Mouse (Mus musculus) spleen, adult 2 months (tissue): ENCODE results near the gene Tuba1c. TPM values are rescaled to one million over a fixed set of nuclear protein-coding genes. Genes with fewer than 3 reads are reported as not detected.

Experiments used
- DNase-seq, 2 experiments: peaks; one replicate each; pipeline versions ENCODE4 v3.0.0 to v3.0.0-alpha.2; 2012 to 2021; ENCODE audit warnings: low spot score in 2 of 2, low read depth in 1 of 2
- H3K27ac ChIP-seq: fragments of 200-500 bp; 2 replicates; pipeline ENCODE4 v1.5.1; 2012; ENCODE audit warnings: low read length, inconsistent platforms; ENCODE audit not compliant: insufficient read depth
- H3K27me3 ChIP-seq: fragments of 200-500 bp; 2 replicates; pipeline ENCODE4 v1.6.1; 2012; ENCODE audit warnings: mild to moderate bottlenecking, moderate library complexity, low read length, inconsistent platforms; ENCODE audit not compliant: control insufficient read depth, insufficient read depth
- H3K36me3 ChIP-seq: fragments of 200-500 bp; 2 replicates; pipeline ENCODE4 v1.6.1; 2012; ENCODE audit warnings: mild to moderate bottlenecking, low read length, inconsistent platforms; ENCODE audit not compliant: control insufficient read depth, insufficient read depth
- H3K4me1 ChIP-seq: fragments of 200-500 bp; 2 replicates; pipeline ENCODE4 v1.6.1; 2011; ENCODE audit warnings: inconsistent platforms; ENCODE audit not compliant: control insufficient read depth, insufficient read depth, insufficient read length
- H3K4me3 ChIP-seq: fragments of 200-500 bp; 2 replicates; pipeline ENCODE4 v1.5.1; 2011; ENCODE audit warnings: mild to moderate bottlenecking, inconsistent platforms; ENCODE audit not compliant: insufficient read depth, insufficient read length; ENCODE audit errors: extremely low read depth
- CTCF ChIP-seq: fragments of 200-500 bp; IDR thresholded peaks from 2 replicates; pipeline ENCODE4 v1.5.1; 2011; ENCODE audit warnings: mild to moderate bottlenecking, inconsistent platforms; ENCODE audit not compliant: insufficient read depth, insufficient read length, insufficient replicate concordance; ENCODE audit errors: extremely low read depth
- POLR2A ChIP-seq: fragments of 200-500 bp; IDR thresholded peaks from 2 replicates; pipeline ENCODE4 v1.6.1; 2011; ENCODE audit warnings: low read depth, low read length, inconsistent platforms
- WGBS: fragments of 180-500 bp; shearing (Covaris S2); methylation state at CpG from one replicate; pipeline ENCODE4 v1.1.7; 2018; 5-methylcytosine and 5-hydroxymethylcytosine counted together
- polyA plus RNA-seq: library from polyadenylated mRNA; depleted of rRNA; stranded (reverse); fragments of >200 nt; gene quantifications from 2 replicates; pipeline ENCODE4 v1.2.3, GENCODE M21; 2012

The Tuba1c gene
- polyA plus RNA-seq, 1 experiment: 119 TPM

- 72% methylated on average over 3 of the region's 3 CpGs for WGBS
- TF ChIP-seq CTCF: no peak
- no peak for TF ChIP-seq POLR2A
- Histone ChIP-seq H3K4me1 (peaks cover 4% of the 10 kb centered on the region; the same call in 1 of the 2 replicates), H3K4me3 (no peak overlapping the region), H3K27ac (no peak overlapping the region), H3K27me3 (no peaks in the 10 kb centered on the region), H3K36me3 (no peaks in the 10 kb centered on the region)
- no peak for DNase-seq
Observed at GRCm38 (mm10) chr15:99011946-99012345, 17.7 kb upstream of the Tuba1c start.

DNA sequence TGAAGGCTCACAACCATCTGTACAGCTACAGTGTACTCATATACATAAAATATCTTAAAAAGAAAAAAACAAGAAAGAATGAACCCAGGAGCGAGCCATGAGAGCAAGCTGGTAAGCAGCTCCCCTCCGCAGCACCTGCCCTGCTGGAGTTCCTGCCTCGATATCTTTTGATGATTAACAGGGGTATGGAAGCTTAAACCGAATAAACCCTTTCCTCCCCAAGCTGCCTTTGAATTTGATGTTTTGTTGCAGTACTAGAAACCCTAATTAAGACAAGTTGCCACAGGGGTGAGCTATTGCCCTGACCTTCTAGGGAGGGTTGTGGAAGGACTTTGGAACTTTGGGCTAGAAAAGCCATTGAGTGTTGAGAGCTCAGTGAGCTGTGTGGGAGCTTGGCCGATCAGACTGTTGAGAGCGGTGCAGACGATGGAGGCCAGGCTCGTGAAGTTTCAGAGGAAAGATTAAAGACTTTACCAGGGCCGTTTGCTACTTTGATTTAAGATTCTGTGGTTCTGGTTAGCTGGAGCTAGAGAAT, 15.1 kb upstream of the Tuba1c start:
- Histone ChIP-seq H3K36me3 (no peaks in the 10 kb centered on the region), H3K27me3 (no peaks in the 10 kb centered on the region), H3K27ac (no peak overlapping the region), H3K4me3 (no peak overlapping the region), H3K4me1 (no peaks in the 10 kb centered on the region)
- DNase-seq: no peak
- TF ChIP-seq POLR2A: no peak
- no peak for TF ChIP-seq CTCF
- whole genome bisulfite sequencing: 78% methylated on average over 9 of the region's 9 CpGs

DNA sequence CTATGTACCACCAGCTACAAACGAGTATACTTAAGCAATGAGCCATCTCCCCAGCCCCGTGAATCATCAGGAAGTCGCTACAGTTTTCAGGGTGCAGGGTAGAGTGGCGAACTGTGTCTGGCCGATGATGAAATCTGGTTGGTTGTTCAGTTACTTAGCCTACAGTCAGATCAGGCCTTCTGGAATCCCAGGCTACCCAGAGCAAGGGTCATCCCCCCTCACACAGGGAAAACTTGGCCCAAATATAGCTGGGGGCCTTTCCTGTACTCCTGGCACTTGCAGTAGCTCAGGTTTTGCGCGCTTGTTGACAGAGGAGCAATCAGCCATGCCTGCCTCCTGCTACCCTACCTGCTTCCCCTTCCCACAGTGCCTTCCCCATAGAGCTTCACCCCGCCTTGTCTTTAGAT, 12.3 kb upstream of the Tuba1c start:
- H3K27me3 ChIP-seq: no peaks in the 10 kb centered on the region
- DNase-seq: no peak
- no peak overlapping the region for H3K4me3 ChIP-seq
- WGBS: 78% methylated on average over 8 of the region's 8 CpGs
- H3K36me3 ChIP-seq: no peaks in the 10 kb centered on the region
- H3K27ac ChIP-seq: no peak overlapping the region; the same call in 1 of the 2 replicates
- H3K4me1 ChIP-seq: no peaks in the 10 kb centered on the region
- TF ChIP-seq POLR2A (no peak), CTCF (no peak)

DNA sequence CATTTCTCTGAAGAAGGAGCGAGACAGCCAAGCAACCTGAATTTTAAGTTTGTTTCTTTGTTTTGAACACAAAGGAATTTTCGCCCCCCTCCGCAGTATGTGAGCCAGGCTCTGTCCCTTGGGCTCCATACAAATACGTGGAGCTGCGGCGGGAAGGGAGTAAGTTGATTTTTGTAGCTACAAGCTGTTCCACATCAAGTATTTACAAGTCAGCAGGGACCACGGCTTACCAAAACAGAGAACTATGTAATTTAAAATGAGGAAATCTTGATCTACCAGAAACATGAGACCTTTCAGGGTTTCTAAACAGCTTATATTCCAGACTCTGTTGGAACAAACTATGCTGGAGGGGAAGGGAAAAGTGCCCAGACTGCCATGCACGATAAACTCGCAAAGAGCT, 11.7 kb upstream of the Tuba1c start:
- Histone ChIP-seq H3K27me3 (no peaks in the 10 kb centered on the region), H3K4me1 (no peaks in the 10 kb centered on the region), H3K4me3 (no peak overlapping the region), H3K36me3 (no peaks in the 10 kb centered on the region), H3K27ac (peak overlapping the region; percentile 32; the same call in 1 of the 2 replicates)
- WGBS: 87% methylated on average over 9 of the region's 9 CpGs
- no peak for TF ChIP-seq CTCF
- no peak for TF ChIP-seq POLR2A
- DNase-seq: no peak

DNA sequence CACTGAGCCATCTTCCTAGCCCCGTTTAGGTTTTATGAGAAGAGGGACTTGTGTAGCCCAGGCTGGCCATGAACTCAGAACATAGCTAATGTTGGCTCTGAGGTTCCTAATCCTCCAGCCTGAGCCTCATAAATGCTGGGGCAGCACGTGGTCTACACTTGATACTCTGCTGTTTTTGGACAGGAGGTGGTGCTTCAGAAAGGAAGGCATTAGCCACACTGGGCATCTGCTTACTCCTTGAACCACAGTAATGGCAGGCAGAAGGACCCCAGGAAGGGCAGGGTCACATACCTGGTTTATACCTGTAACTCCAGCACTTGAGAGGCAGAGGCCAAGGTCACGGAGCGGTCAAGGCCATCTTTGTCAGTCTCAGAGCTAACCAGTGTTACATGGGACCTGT, 11.1 kb upstream of the Tuba1c start:
- Histone ChIP-seq H3K4me3 (no peak overlapping the region), H3K4me1 (no peaks in the 10 kb centered on the region), H3K27ac (no peak overlapping the region), H3K36me3 (no peaks in the 10 kb centered on the region), H3K27me3 (no peaks in the 10 kb centered on the region)
- no peak for TF ChIP-seq POLR2A
- no peak for DNase-seq
- 86% methylated on average over 4 of the region's 4 CpGs for WGBS

DNA sequence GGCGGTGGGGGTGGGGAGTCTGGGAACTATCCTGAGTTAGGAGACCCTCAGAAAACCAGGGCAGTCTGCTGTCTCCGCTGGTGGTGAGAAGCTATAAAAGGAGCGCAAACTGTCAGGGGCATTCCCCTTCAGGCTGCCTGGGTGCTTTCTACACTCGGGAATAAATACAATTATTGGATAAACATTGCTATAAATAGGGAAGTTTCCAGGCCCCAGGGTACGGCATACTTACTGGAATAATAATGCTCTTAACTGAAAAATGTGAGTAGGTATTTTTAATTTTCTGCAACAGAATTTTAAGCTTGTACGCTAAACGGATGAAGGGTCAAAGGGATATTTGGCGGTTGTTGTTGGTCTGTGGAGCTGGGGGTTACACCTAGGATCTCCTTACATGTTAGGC, 10.3 kb upstream of the Tuba1c start:
- Histone ChIP-seq H3K36me3 (no peaks in the 10 kb centered on the region), H3K27me3 (no peaks in the 10 kb centered on the region), H3K4me3 (no peak overlapping the region), H3K4me1 (no peaks in the 10 kb centered on the region), H3K27ac (no peak overlapping the region)
- no peak for TF ChIP-seq POLR2A
- DNase-seq: no peak
- WGBS: 86% methylated on average over 8 of the region's 8 CpGs

DNA sequence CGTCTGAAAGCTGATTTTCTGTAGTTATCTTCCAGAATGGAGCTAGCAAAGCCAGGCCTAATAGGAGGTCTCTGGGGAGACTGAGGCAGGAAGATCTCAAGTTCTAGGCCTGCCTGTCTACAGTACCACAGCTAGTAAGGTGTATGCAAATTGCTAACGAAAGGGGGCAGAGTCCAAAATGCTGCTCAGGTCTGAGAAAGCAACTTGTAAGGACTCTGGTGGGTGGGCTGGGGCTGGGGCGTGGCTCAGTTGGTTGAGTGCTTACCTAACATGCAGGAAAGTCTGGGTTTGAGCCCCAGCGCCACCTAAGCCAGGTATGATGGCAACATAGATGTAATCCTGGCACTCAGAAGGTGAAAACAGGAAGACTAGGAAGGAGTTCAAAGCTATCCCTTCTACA, 9.5 kb upstream of the Tuba1c start:
- Histone ChIP-seq H3K36me3 (no peaks in the 10 kb centered on the region), H3K27ac (no peak overlapping the region)
- WGBS: 86% methylated on average over 4 of the region's 4 CpGs

More for the DNA sequence above, 9.5 kb upstream of the Tuba1c start:
- DNase-seq: no peak
- no peaks in the 10 kb centered on the region for H3K27me3 ChIP-seq
- TF ChIP-seq POLR2A (no peak), CTCF (no peak)
- no peaks in the 10 kb centered on the region for H3K4me1 ChIP-seq
- no peak overlapping the region for H3K4me3 ChIP-seq
